Mouse (Mus musculus): ENCODE results near the gene Hcn4. TPM values are rescaled to one million over a fixed set of nuclear protein-coding genes. Genes with fewer than 3 reads are reported as not detected.

Gene Hcn4
- polyA plus RNA-seq (2014; fragmentation: Illumina TruSeq; extraction: RNeasy Lipid Tissue Mini Kit (QIAGEN cat#74804); ENCODE audit: low read depth, low replicate concordance) = not detected

DNA sequence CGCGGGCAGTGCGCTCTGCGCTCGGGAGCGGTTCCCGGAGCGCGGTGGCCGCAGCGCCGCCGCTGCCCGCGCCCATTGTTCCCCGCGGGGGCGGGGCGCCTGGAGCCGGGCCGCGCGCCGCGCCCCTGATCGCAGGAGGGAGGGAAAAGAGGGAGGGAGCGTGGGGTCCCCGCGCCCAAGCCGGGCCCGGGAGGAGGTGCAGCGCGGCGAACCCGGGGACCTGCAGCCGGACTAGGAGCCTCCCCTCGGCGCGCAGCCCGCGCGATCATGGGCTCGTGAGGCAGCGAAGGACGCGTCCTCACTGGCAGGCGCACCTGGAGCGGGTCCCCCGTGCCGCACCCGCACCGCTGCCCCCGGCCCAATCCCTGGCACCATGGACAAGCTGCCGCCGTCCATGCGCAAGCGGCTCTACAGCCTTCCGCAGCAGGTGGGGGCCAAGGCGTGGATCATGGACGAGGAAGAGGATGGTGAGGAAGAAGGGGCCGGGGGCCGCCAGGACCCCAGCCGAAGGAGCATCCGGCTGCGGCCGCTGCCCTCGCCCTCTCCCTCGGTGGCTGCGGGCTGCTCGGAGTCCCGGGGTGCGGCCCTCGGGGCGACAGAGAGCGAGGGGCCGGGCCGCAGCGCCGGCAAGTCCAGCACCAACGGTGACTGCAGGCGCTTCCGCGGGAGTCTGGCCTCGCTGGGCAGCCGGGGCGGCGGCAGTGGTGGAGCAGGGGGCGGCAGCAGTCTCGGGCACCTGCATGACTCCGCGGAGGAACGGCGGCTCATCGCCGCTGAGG is at the start of gene Hcn4:
Gene Hcn4, plus strand, starts transcription at position 274 of the 779 bp plus-strand sequence.

Other genes starting within 250 kb of the Hcn4 start
- 164 TPM for gene Nptn, start 241.2 kb upstream of the Hcn4 start, polyA plus RNA-seq (2014; fragmentation: Illumina TruSeq; extraction: RNeasy Lipid Tissue Mini Kit (QIAGEN cat#74804); ENCODE audit: low read depth, low replicate concordance)
- 4.0 TPM for gene Rec114, start 79.4 kb upstream of the Hcn4 start, polyA plus RNA-seq (2014; fragmentation: Illumina TruSeq; extraction: RNeasy Lipid Tissue Mini Kit (QIAGEN cat#74804); ENCODE audit: low read depth, low replicate concordance)
- 27.0 TPM for gene Neo1, start 213.0 kb downstream of the Hcn4 start, polyA plus RNA-seq (2014; fragmentation: Illumina TruSeq; extraction: RNeasy Lipid Tissue Mini Kit (QIAGEN cat#74804); ENCODE audit: low read depth, low replicate concordance)